Mouse (Mus musculus) spleen, adult 12 weeks (tissue): ENCODE results near the gene Psmb2.

ENCODE experiments used
- DNase-seq: peaks from one replicate; pipeline ENCODE4 v3.0.0; 2022; ENCODE audit warnings: low spot score

Gene Psmb2

DNA sequence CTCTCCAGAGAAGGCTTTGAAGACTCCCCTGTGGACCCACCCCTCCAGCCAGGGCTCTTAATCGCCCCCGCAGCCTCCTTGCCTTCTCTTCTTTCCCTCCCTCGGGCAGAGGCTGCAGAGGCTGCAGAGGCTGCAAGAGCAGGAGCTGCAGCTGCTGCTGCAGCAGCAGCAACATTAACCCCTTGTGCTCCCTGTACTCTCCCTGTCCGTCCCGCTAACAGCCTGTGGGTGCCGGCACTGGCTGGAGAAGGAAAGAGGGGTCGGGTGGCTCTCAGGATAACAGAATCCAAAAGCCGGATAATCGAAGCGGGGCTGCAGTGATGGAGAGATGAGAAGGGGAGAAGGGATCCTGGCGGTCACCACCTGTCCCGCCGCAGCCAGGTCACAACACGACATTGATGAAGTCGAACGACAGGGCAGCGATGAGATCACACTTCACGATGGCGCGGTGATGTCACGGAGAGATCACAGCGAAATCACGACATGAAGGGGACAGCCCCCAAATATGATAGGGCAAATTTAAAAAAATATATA, 75.2 kb downstream of the Psmb2 start:
- DNase-seq, result no peak

DNA sequence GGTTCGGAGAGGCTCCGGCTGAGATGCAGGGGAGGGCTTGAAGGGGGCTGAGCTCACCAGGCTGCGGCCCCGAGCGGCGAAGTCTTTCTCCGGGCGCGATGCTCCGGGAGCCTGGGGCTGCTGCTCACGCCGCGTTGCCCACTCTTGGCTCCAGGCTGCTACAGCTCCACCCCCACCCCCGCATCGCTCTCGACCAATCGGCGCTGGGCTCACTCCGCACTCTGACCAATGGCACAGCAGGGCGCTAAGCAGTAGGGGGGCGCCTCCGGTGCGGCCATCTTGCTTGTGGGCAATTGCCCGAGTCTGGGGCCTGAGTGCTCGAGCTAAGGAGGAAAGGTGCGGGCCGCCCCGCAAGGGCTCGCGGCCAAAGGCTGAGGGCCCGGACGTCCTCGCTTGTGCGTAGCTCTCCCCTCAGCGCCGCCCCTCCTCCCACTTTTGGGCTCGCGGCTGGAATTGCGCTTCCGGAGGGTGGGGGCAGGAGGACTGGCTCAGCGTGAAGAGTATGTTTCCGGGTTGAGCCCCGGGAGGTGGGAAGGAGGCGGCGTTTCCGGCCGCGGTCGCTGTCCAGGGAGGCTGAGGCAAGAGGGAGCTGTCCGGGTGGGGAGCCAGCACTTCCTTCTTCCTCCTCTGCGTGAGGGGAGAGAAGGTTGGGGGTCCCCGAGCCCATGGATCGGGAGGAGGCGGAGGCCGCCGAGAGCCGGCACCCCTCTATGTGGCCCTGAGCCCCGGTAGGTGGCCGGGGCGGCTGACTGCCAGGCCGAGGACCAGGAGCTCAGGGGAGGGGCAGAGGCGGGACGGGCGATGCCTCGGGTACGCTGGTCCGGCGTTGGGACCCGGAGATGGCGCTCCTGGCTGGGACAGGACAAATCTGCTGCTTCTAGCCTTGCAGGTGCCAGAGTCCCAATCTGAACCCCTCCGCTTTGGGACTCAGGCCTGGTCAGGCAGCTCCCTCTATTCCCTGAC, 76.1 kb downstream of the Psmb2 start, which contains the start of the genes Ncdn and AU040320:
TSS of gene Ncdn (minus strand) at position 171 of the 963 bp plus-strand sequence.
TSS of gene AU040320 (plus strand) at position 277 of the 963 bp plus-strand sequence.
- DNase-seq, result peak; percentile 93

- DNase-seq, result no peak
Measured at GRCm38 (mm10) chr4:126754231-126754611, 76.8 kb downstream of the Psmb2 start.

DNA sequence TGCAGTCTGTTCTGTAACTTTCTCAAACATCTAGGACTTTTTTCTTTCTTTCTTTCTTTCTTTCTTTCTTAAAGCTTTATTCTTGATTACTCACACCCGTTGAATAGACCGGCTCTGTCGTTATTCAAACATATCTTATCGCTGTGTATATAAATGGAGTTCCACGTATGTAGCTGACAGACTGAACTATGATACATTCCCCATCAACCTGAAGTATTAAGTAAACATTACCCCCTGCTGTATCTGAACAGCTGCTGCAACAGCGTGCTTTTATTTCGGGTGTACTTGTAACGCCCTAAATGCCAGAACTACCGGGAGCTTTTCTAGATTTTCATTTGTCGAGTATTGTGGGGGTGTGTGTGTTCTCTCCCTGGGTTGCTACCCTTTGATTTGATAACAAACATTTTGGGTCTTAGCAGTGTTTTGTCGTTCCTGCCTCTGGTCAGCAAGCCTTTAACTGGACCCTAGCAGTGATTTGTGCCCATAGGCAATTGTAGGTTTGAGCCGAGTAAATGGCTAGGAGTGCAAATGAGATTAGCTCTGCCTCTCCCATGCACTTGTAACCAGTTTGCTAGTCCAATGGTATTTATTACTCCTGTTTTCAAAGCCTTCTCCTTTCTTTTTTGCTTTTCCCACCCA, 77.4 kb downstream of the Psmb2 start:
- DNase-seq, result no peak

DNA sequence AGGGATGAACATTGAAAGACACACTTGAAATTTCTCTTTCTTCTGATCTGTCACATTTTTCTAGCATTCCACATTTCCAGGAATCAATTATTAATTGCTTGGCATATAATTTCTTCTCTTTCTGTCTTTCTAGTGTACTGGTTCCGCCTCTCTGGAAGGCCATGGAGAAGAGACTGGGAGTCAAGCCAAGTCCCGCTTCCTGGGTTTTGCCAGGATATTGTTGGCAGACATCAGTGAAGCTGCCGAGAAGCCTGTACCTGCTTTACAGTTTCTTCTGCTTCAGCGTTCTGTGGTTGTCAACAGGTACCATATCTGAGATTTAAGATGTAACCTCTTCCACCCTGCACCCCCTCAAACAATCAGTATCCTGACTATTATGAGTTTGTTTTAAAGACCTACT, 79.3 kb downstream of the Psmb2 start:
- DNase-seq, result no peak

- DNase-seq, result no peak
Measured at GRCm38 (mm10) chr4:126758299-126758698, 80.9 kb downstream of the Psmb2 start.
